Mouse (Mus musculus): ENCODE data around the gene Gm12394.

DNA sequence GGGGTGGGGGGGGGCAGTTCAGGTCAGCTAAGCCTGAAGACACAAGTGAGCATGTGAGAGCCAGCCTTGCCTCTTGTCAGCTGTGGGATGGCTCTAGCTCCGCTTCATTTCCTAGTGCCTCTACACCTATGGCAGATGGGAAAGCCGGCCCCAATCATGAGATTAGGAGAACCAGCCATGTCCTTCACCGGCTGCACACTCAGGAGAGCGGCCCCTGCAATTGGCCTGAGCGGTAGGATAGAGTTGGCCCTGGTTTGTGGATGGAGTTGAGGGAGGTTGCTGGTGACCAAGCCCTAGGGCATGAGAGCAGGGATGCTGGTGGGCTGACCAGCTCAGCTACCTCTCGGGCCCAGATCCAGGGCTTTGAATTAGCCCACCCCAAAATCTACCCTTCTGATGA lies 32.2 kb upstream of the Gm12394 start:
- TF ChIP-seq CTCF (IDR thresholded peaks at IDR 0.05; ENCODE audit: borderline replicate concordance, extremely low read depth, insufficient read depth, insufficient read length) (no peak), POLR2A (IDR thresholded peaks at IDR 0.05; ENCODE audit: borderline replicate concordance, extremely low read depth, insufficient read depth, insufficient read length, poor library complexity, severe bottlenecking) (no peak)

All from brain, embryonic 14.5 days (tissue).